Mouse (Mus musculus): ENCODE measurements around the gene Lmf2.

DNA sequence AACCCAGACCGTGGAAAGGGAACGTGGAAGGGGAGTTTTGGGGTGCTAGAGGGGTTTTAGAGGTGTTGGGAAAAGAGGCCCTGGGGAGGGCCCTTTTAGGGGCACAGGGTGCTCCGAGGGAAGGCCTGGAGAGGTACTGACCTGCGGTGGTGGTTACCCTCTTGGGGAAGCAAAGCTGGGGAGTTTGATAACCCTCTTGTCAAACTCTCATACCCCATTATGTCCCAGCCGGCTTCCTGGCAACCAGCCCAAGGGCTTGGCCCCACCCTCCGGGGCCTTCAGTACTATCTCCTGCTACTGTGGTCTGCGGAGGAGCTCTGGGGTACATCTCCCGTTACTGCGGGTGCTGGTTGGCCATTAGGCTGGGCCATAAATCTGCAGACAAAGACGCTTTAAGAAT is 24.0 kb upstream of the Lmf2 start:
- TF ChIP-seq POLR2A (IDR thresholded peaks at IDR 0.05; ENCODE audit: extremely low read depth, insufficient read depth, low read length) (no peak), CTCF (IDR thresholded peaks at IDR 0.05; ENCODE audit: extremely low read depth, insufficient read depth, low read length) (no peak)

Measured in cortical plate, adult 2 months (tissue).